Mouse (Mus musculus) brain, embryonic 14.5 days (tissue): ENCODE measurements around the gene Phlda2.

Source experiments
- CTCF ChIP-seq: fragments of 200-500 bp; IDR thresholded peaks from 2 replicates; pipeline ENCODE4 v1.5.1; 2012; ENCODE audit warnings: inconsistent platforms, mild to moderate bottlenecking, moderate library complexity, borderline replicate concordance; ENCODE audit not compliant: insufficient read depth, insufficient read length; ENCODE audit errors: extremely low read depth
- POLR2A ChIP-seq: fragments of 200-500 bp; IDR thresholded peaks from 2 replicates; pipeline ENCODE4 v1.6.1; 2012; ENCODE audit warnings: mild to moderate bottlenecking, inconsistent platforms, borderline replicate concordance; ENCODE audit not compliant: poor library complexity, insufficient read depth, insufficient read length, severe bottlenecking; ENCODE audit errors: extremely low read depth

- TF ChIP-seq POLR2A (no peak), CTCF (no peak)
These were observed 26.1 kb downstream of the Phlda2 start for GRCm38 (mm10) chr7:143476702-143477335.
